Mouse (Mus musculus) frontal cortex, postnatal 10 days (tissue): ENCODE measurements around the gene Tdpoz3.
"Not testable (repeated sequence)": the region's sequence is repeated elsewhere in the genome, so short reads cannot be mapped to it uniquely, and the experiment has no call there.

ENCODE experiments used
- DNase-seq, 2 experiments: peaks; one replicate each; pipeline ENCODE4 v3.0.0; 2022; ENCODE audit warnings: low spot score in 2 of 2, mixed read lengths in 1 of 2

The Tdpoz3 gene

DNA sequence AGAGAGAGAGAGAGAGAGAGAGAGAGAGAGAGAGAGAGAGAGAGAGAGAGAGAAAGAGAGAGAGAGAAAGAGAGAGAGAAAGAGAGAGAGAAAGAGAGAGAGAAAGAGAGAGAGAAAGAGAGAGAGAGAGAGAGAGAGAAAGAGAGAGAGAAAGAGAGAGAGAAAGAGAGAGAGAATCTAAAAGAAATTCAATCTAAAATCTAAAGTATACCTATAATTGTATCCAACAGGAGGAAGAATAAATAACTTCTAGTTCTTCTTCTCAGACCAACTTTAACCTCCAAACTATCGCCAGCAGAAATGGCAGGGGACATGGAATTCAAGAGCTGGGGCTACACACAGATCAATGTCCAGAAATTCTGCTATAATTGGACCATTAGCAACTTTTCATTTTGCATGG is at the start of gene Tdpoz3:
TSS of gene Tdpoz3 (plus strand) at position 301 of the 400 bp plus-strand sequence.
- DNase-seq, result not testable (repeated sequence)

DNA sequence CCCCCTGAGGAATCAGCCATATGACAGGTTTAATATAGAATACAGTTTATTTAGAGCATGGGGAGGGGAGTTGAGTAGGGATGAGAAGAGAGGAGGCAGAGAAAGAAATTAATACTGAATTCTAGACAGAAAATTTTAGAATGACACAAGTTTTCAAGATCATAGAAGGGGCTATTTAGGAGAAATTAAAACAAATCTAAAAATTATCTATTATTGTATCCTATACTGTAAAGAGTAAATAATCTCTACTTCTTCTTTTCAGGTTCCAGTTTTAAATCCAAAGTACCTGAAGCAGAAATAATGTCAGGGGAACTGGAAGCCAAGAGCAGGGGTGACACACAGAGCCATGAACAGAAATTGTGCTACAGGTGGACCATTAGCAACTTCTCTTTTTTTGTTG is 29.7 kb upstream of the Tdpoz3 start, which contains the start of gene Tdpoz4:
TSS of gene Tdpoz4 (plus strand) at position 301 of the 400 bp plus-strand sequence.
- not testable (repeated sequence) for DNase-seq

DNA sequence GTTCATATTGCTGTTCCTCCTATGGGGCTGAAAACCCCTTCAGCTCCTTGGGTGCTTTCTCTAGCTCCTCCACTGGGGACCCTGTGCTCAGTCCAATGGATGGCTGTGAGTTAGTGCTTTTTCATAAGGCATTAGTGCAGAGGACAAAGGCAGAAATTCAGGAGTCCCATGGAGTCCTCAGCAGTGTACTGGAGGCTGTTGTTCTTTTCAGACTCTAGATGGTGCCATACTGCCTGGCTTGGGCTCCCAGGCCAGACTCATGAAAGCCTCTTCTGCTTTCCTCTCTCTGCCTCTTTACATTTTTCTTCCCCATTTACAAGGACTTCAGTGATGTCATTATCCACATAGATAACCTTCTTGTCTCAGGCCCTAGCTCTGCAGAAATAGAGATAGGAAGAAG is 12.5 kb upstream of the Tdpoz3 start:
- DNase-seq, result not testable (repeated sequence)

DNA sequence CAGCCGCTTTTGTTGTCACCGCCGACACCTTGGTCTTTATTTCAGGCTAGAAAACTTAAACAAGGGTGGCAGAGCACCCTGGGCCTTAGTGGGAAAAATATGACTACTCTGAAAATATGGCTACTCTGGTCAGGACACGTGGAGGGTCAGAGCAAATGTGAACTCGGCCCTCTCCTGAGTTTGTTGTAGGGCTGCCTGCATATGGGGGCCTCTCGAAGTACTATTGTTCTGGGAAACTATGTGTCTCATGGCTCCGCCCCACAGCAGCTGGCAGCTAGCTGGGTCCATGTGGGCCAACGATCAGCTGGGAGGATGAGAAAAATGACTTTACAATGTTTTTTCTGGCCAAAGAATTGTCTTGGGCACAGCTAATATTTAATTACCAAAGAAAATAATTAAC is 33.1 kb downstream of the Tdpoz3 start:
- not testable (repeated sequence) for DNase-seq

DNA sequence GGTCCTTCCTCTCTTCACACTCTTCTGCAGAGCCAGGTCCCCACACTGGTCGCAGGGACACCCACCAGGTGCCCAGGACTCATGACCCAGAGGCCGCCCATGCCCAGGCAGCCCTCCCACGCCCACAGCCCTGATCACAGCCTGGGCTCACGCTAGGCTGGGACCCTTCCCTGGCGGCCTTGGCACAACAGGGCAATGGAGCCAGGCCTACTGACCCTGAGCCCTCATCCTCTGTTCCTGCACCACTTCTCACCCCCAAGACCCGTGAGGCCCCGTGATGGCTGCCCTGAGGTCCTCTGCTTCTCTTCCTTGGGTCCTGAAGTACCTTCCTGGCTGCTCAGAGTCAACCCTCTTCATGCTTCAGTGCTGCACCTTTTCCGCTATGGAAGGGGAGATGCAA is 44.8 kb downstream of the Tdpoz3 start:
- DNase-seq, result not testable (repeated sequence)
